Mouse (Mus musculus) kidney, adult 8-10 months (tissue): ENCODE measurements around the gene Cgnl1.

Experiments
- DNase-seq, 2 experiments: peaks; one replicate each; pipeline ENCODE4 v3.0.0; 2022

Cgnl1 gene

GRCm38 (mm10) chr9:71666432-71666831 is 105.0 kb downstream of the Cgnl1 start:
- no peak for DNase-seq

GRCm38 (mm10) chr9:71665493-71665892 is 105.9 kb downstream of the Cgnl1 start:
- DNase-seq, result no peak

GRCm38 (mm10) chr9:71664855-71665254 is 106.5 kb downstream of the Cgnl1 start:
- peak in 1 of 2 experiments; percentile 51 for DNase-seq

GRCm38 (mm10) chr9:71663421-71664217 is 107.8 kb downstream of the Cgnl1 start:
- peak; percentile 84 to 91 for DNase-seq

- no peak for DNase-seq
Observed at GRCm38 (mm10) chr9:71660540-71660939, 110.9 kb downstream of the Cgnl1 start.

GRCm38 (mm10) chr9:71659681-71660080 is 111.7 kb downstream of the Cgnl1 start:
- no peak for DNase-seq

- no peak for DNase-seq
Observed at GRCm38 (mm10) chr9:71657199-71657598, 114.2 kb downstream of the Cgnl1 start.

- no peak for DNase-seq
Observed at GRCm38 (mm10) chr9:71654861-71655260, 116.5 kb downstream of the Cgnl1 start.

GRCm38 (mm10) chr9:71646115-71646514 is 125.3 kb downstream of the Cgnl1 start:
- DNase-seq, result peak; percentile 77 to 84

- no peak for DNase-seq
Observed at GRCm38 (mm10) chr9:71643611-71644010, 127.8 kb downstream of the Cgnl1 start.

- peak in 1 of 2 experiments; percentile 38 for DNase-seq
Observed at GRCm38 (mm10) chr9:71642270-71642669, 129.1 kb downstream of the Cgnl1 start.

- DNase-seq, result peak in 1 of 2 experiments; percentile 59
Observed at GRCm38 (mm10) chr9:71640361-71640927, 131.0 kb downstream of the Cgnl1 start.

GRCm38 (mm10) chr9:71638198-71638597 is 133.2 kb downstream of the Cgnl1 start:
- DNase-seq, result no peak

GRCm38 (mm10) chr9:71636854-71637253 is 134.5 kb downstream of the Cgnl1 start:
- DNase-seq, result no peak

- no peak for DNase-seq
Observed at GRCm38 (mm10) chr9:71635627-71636026, 135.8 kb downstream of the Cgnl1 start.

- DNase-seq, result peak; percentile 50 to 80
Observed at GRCm38 (mm10) chr9:71634916-71635315, 136.5 kb downstream of the Cgnl1 start.

- no peak for DNase-seq
Observed at GRCm38 (mm10) chr9:71628921-71629320, 142.5 kb downstream of the Cgnl1 start.

GRCm38 (mm10) chr9:71628286-71628685 is 143.1 kb downstream of the Cgnl1 start:
- DNase-seq, result no peak

- DNase-seq, result no peak
Observed at GRCm38 (mm10) chr9:71625961-71626360, 145.4 kb downstream of the Cgnl1 start.

GRCm38 (mm10) chr9:71624793-71625495 is 146.5 kb downstream of the Cgnl1 start:
- peak; percentile 73 to 80 for DNase-seq

GRCm38 (mm10) chr9:71623871-71624569 is 147.4 kb downstream of the Cgnl1 start:
- peak; percentile 43 to 62 for DNase-seq

- DNase-seq, result no peak
Observed at GRCm38 (mm10) chr9:71622593-71622992, 148.8 kb downstream of the Cgnl1 start.

- DNase-seq, result no peak
Observed at GRCm38 (mm10) chr9:71621968-71622367, 149.4 kb downstream of the Cgnl1 start.
